Mouse (Mus musculus): ENCODE results near the gene Lrp6. TPM values are rescaled to one million over a fixed set of nuclear protein-coding genes. Genes with fewer than 3 reads are reported as not detected.

Gene Lrp6
- polyA plus RNA-seq, 1 experiment = 8.4 TPM

GRCm38 (mm10) chr6:134610380-134610779 lies 43.6 kb upstream of the Lrp6 start:
- no peaks in the 10 kb centered on the region for H3K27me3 ChIP-seq (ENCODE audit: control insufficient read depth, insufficient read depth, insufficient read length)
- no peaks in the 10 kb centered on the region for H3K79me2 ChIP-seq (ENCODE audit: control insufficient read depth, insufficient read depth)
- no peak for TF ChIP-seq TCF3 (IDR thresholded peaks at IDR 0.05; ENCODE audit: insufficient read length, low read depth)
- no peak overlapping the region for H3K4me3 ChIP-seq
- H3K4me2 ChIP-seq (ENCODE audit: low read depth) = no peak overlapping the region
- no peaks in the 10 kb centered on the region for H3K36me3 ChIP-seq (ENCODE audit: control insufficient read depth, insufficient read depth)
- H3ac ChIP-seq (ENCODE audit: control insufficient read depth, insufficient read length) = no peak overlapping the region

DNA sequence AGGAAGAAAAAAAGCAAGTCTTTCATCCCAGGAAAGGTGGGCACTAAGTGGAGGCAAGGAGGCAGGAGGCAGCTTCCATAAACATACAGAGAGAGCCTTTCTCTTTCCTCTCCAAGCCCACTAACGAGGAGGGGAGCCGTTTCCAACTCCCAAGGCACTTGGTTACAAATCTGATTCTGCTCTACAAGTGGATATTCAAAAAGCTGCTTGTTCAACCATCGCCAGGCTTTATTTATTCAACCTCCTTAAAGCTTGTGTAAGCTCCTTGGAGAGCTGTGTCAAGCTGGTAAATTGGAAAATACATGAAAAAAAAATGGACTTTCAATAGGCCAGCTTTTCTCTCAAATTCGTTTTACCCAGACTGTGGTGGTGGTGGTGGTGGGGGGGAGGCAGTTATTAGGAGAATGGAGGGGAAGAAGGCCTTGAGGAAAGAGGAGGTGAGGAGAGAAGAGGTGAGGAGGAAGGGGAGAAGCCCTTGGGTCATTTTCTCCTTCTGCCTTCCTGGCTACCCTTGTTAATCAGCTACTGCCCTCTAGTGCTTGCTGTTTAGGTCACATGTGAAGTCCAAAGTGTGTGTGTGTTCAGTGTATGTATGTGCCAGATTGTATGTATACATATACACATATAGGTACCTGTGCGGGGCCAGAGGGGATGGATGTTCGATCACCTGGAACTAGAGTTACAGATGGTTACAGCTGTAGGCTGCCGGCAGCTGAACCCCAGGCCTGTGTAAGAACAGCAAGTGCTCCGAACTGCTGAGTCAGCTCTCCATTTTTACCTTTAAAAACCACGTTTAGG lies 40.4 kb upstream of the Lrp6 start:
- no peak overlapping the region for H3ac ChIP-seq (ENCODE audit: control insufficient read depth, insufficient read length)
- H3K4me3 ChIP-seq = no peak overlapping the region
- no peaks in the 10 kb centered on the region for H3K36me3 ChIP-seq (ENCODE audit: control insufficient read depth, insufficient read depth)
- H3K79me2 ChIP-seq (ENCODE audit: control insufficient read depth, insufficient read depth) = no peaks in the 10 kb centered on the region
- no peaks in the 10 kb centered on the region for H3K27me3 ChIP-seq (ENCODE audit: control insufficient read depth, insufficient read depth, insufficient read length)
- peak overlapping the region; percentile 64 for H3K4me2 ChIP-seq (ENCODE audit: low read depth)
- TF ChIP-seq E2F4 (IDR thresholded peaks at IDR 0.05; ENCODE audit: insufficient read depth) (no peak), MAX (IDR thresholded peaks at IDR 0.05; ENCODE audit: low read depth) (peak; percentile 39), POLR2A (IDR thresholded peaks at IDR 0.05; ENCODE audit: insufficient read length, low read depth) (no peak), USF1 (IDR thresholded peaks at IDR 0.05; ENCODE audit: low read depth) (peak; percentile 67), SRF (IDR thresholded peaks at IDR 0.05; ENCODE audit: control insufficient read depth, insufficient read length, low read depth) (no peak)

GRCm38 (mm10) chr6:134606540-134606939 lies 39.8 kb upstream of the Lrp6 start:
- Histone ChIP-seq H3K79me2 (ENCODE audit: control insufficient read depth, insufficient read depth) (no peaks in the 10 kb centered on the region), H3K36me3 (ENCODE audit: control insufficient read depth, insufficient read depth) (no peaks in the 10 kb centered on the region), H3K27me3 (ENCODE audit: control insufficient read depth, insufficient read depth, insufficient read length) (no peaks in the 10 kb centered on the region), H3K4me3 (no peak overlapping the region), H3ac (ENCODE audit: control insufficient read depth, insufficient read length) (no peak overlapping the region), H3K4me2 (ENCODE audit: low read depth) (no peak overlapping the region)
- no peak for TF ChIP-seq MYOD1 (IDR thresholded peaks at IDR 0.05; ENCODE audit: control insufficient read depth in 1 of 3, insufficient read length in 2 of 3, low read depth in 2 of 3)
- no peak for TF ChIP-seq SRF (IDR thresholded peaks at IDR 0.05; ENCODE audit: control insufficient read depth, insufficient read length, low read depth)
- no peak for TF ChIP-seq CEBPB (IDR thresholded peaks at IDR 0.05; ENCODE audit: insufficient read depth, poor library complexity, severe bottlenecking)
- TF ChIP-seq MAX (IDR thresholded peaks at IDR 0.05; ENCODE audit: low read depth) = no peak
- no peak for TF ChIP-seq POLR2A (IDR thresholded peaks at IDR 0.05; ENCODE audit: insufficient read length, low read depth)
- TF ChIP-seq TCF12 (IDR thresholded peaks at IDR 0.05; ENCODE audit: insufficient read depth, poor library complexity, severe bottlenecking) = no peak
- no peak for TF ChIP-seq POLR2AphosphoS2 (IDR thresholded peaks at IDR 0.05; ENCODE audit: insufficient read length, low read depth)
- no peak for TF ChIP-seq E2F4 (IDR thresholded peaks at IDR 0.05; ENCODE audit: insufficient read depth)
- TF ChIP-seq REST (IDR thresholded peaks at IDR 0.05; ENCODE audit: insufficient read depth, insufficient read length) = no peak

DNA sequence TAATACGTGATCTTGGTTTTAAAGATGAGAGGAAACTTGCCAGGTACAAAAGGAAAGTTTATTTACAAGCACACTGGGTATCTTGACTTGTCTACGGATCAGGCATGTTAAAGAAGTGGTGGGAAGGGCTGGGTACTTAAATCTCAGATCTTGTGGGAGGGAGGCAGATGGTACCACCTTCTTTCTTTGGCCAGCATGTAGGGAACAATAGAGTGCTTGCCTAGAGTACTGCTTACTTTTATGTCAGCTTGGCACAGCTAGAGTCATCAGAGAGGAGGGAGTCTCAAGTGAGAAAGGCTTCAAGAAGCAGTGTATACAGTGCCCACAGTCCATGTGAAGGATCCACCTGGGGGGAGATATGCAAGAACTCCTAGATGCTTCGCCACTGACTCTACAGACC lies 38.4 kb upstream of the Lrp6 start:
- H3K27me3 ChIP-seq (ENCODE audit: control insufficient read depth, insufficient read depth, insufficient read length) = no peaks in the 10 kb centered on the region
- H3K4me2 ChIP-seq (ENCODE audit: low read depth) = no peak overlapping the region
- H3K79me2 ChIP-seq (ENCODE audit: control insufficient read depth, insufficient read depth) = no peaks in the 10 kb centered on the region
- TF ChIP-seq SRF (IDR thresholded peaks at IDR 0.05; ENCODE audit: control insufficient read depth, insufficient read length, low read depth) (no peak), MYOD1 (IDR thresholded peaks at IDR 0.05; ENCODE audit: control insufficient read depth in 1 of 3, insufficient read length in 2 of 3, low read depth in 2 of 3) (no peak), MYOG (IDR thresholded peaks at IDR 0.05; ENCODE audit: control insufficient read depth in 1 of 3, insufficient read depth in 1 of 3, insufficient read length in 2 of 3, low read depth in 2 of 3) (no peak), MAX (IDR thresholded peaks at IDR 0.05; ENCODE audit: low read depth) (no peak), CEBPB (IDR thresholded peaks at IDR 0.05; ENCODE audit: insufficient read depth, poor library complexity, severe bottlenecking) (no peak), TCF12 (IDR thresholded peaks at IDR 0.05; ENCODE audit: insufficient read depth, poor library complexity, severe bottlenecking) (no peak), REST (IDR thresholded peaks at IDR 0.05; ENCODE audit: insufficient read depth, insufficient read length) (no peak), POLR2A (IDR thresholded peaks at IDR 0.05; ENCODE audit: insufficient read length, low read depth) (no peak), TCF3 (IDR thresholded peaks at IDR 0.05; ENCODE audit: insufficient read length, low read depth) (no peak)
- no peaks in the 10 kb centered on the region for H3K36me3 ChIP-seq (ENCODE audit: control insufficient read depth, insufficient read depth)
- H3K4me3 ChIP-seq = no peak overlapping the region
- no peak overlapping the region for H3ac ChIP-seq (ENCODE audit: control insufficient read depth, insufficient read length)

GRCm38 (mm10) chr6:134602371-134603003 lies 35.7 kb upstream of the Lrp6 start:
- Histone ChIP-seq H3K79me2 (ENCODE audit: control insufficient read depth, insufficient read depth) (no peaks in the 10 kb centered on the region), H3K27me3 (ENCODE audit: control insufficient read depth, insufficient read depth, insufficient read length) (no peaks in the 10 kb centered on the region), H3K4me3 (no peak overlapping the region), H3K36me3 (ENCODE audit: control insufficient read depth, insufficient read depth) (no peaks in the 10 kb centered on the region), H3K4me2 (ENCODE audit: low read depth) (peak overlapping the region; percentile 69), H3ac (ENCODE audit: control insufficient read depth, insufficient read length) (no peak overlapping the region)
- no peak for TF ChIP-seq REST (IDR thresholded peaks at IDR 0.05; ENCODE audit: insufficient read depth, insufficient read length)

Data from myocyte (in vitro differentiated cells).